Comparison of ENCODE assay signal across 14 mouse cellular contexts in genomic region chr12:112872991-112873390, GRCm38 (mm10). TPM values are rescaled to one million over a fixed set of nuclear protein-coding genes. Genes with fewer than 3 reads are reported as not detected.
A peak's percentile ranks its signal among the peaks of the same experiment; 100 is the strongest.
DNase-seq lines count a peak whose midpoint lies in the region; ATAC-seq lines count a peak whose summit lies in the region.
"Had no signal": no experiment of that assay in that cellular context is flagged by ENCODE, and none has a peak within 500 bp of the region (broad histone marks: within the 10 kb centered on the region; RNA-seq: fewer than 3 reads in every experiment).

No protein-coding gene starts in this region.

- peaks cover 85% of the 10 kb centered on the region for H3K27me3 ChIP-seq in heart, embryonic 12.5 days (replicated peaks)
- peaks cover 94% of the 10 kb centered on the region for H3K27me3 ChIP-seq in embryonic facial prominence, embryonic 10.5 days (replicated peaks; ENCODE audit: low read depth, poor library complexity, severe bottlenecking)

- H3K27ac ChIP-seq in heart, embryonic 12.5 days (ENCODE audit: poor library complexity, severe bottlenecking) = no peak overlapping the region
- no peak overlapping the region for H3K27ac ChIP-seq in embryonic facial prominence, embryonic 10.5 days (replicated peaks)
- H3K27ac ChIP-seq: forebrain, embryonic 10.5 days; forebrain, embryonic 13.5 days; heart, embryonic 15.5 days; hindbrain, embryonic 10.5 days; hindbrain, embryonic 13.5 days; intestine, embryonic 15.5 days had no signal

- H3K4me2 ChIP-seq in heart, embryonic 12.5 days = no peak overlapping the region

- no peak overlapping the region for H3K4me3 ChIP-seq in heart, embryonic 12.5 days
- no peak overlapping the region for H3K4me3 ChIP-seq in embryonic facial prominence, embryonic 10.5 days
- H3K4me3 ChIP-seq: forebrain, embryonic 13.5 days; intestine, embryonic 15.5 days had no signal

- H3K9ac ChIP-seq in heart, embryonic 12.5 days = no peak overlapping the region
- H3K9ac ChIP-seq: forebrain, embryonic 13.5 days; heart, embryonic 15.5 days; hindbrain, embryonic 13.5 days; intestine, embryonic 15.5 days had no signal

- DNase-seq in heart, adult 11 months = peak; percentile 92
- DNase-seq in thymus, postnatal 4 days = peak; percentile 40
- no peak for DNase-seq in thymus, postnatal 0 days (ENCODE audit: low spot score)
- DNase-seq in embryonic facial prominence, embryonic 10.5 days (ENCODE audit: low spot score) = peak; percentile 8
- DNase-seq in right cerebral cortex, postnatal 4 days = no peak
- DNase-seq: cerebellum, adult 11 months had no signal

- WGBS in heart, embryonic 12.5 days = 78% methylated on average over 10 of the region's 10 CpGs
- WGBS in embryonic facial prominence, embryonic 10.5 days = 87% methylated on average over 10 of the region's 10 CpGs

- peaks cover 48% of the 10 kb centered on the region for H3K4me1 ChIP-seq in heart, embryonic 12.5 days (replicated peaks)
- peaks cover 72% of the 10 kb centered on the region for H3K4me1 ChIP-seq in embryonic facial prominence, embryonic 10.5 days

- no peaks in the 10 kb centered on the region for H3K9me3 ChIP-seq in heart, embryonic 12.5 days (replicated peaks)
- H3K9me3 ChIP-seq in embryonic facial prominence, embryonic 10.5 days = no peaks in the 10 kb centered on the region
- H3K9me3 ChIP-seq: forebrain, embryonic 10.5 days; forebrain, embryonic 13.5 days; heart, embryonic 15.5 days; hindbrain, embryonic 10.5 days; hindbrain, embryonic 13.5 days; intestine, embryonic 15.5 days had no signal

- no peak for ATAC-seq in heart, embryonic 12.5 days (ENCODE audit: insufficient number of reproducible peaks, low FRiP score)
- ATAC-seq: forebrain, embryonic 16.5 days had no signal

- H3K36me3 ChIP-seq in heart, embryonic 12.5 days = no peaks in the 10 kb centered on the region
- no peaks in the 10 kb centered on the region for H3K36me3 ChIP-seq in embryonic facial prominence, embryonic 10.5 days (replicated peaks)
- H3K36me3 ChIP-seq: forebrain, embryonic 10.5 days; heart, embryonic 15.5 days; hindbrain, embryonic 10.5 days; hindbrain, embryonic 13.5 days; intestine, embryonic 15.5 days had no signal

RNA-seq across cellular contexts. Expression of gene Gpr132, which starts 5.0 kb away (rescaled TPM):
- polyA plus RNA-seq in heart, embryonic 12.5 days (2016; fragmentation: Nextera tagmentation; extraction: Ambion mirVana) = not detected in 2 replicates
- 26.6 and 28.5 TPM in 2 replicates for polyA plus RNA-seq in thymus, postnatal 0 days (2015; fragmentation: Nextera tagmentation; extraction: Ambion mirVana)
- 0.30 TPM in 1 of 2 replicates, not detected in the other for polyA plus RNA-seq in embryonic facial prominence, embryonic 10.5 days (2016; fragmentation: Nextera tagmentation; extraction: Ambion mirVana)
- polyA plus RNA-seq: forebrain, embryonic 13.5 days; forebrain, embryonic 16.5 days; hindbrain, embryonic 13.5 days had no signal

RNA-seq across cellular contexts. Expression of gene Cdca4, which starts 43.8 kb away (rescaled TPM):
- 47.2 and 49.2 TPM in 2 replicates for polyA plus RNA-seq in heart, embryonic 12.5 days (2016; fragmentation: Nextera tagmentation; extraction: Ambion mirVana)
- 147 and 151 TPM in 2 replicates for polyA plus RNA-seq in thymus, postnatal 0 days (2015; fragmentation: Nextera tagmentation; extraction: Ambion mirVana)
- 180 and 183 TPM in 2 replicates for polyA plus RNA-seq in embryonic facial prominence, embryonic 10.5 days (2016; fragmentation: Nextera tagmentation; extraction: Ambion mirVana)

RNA-seq across cellular contexts. Expression of gene Jag2, which starts 56.6 kb away (rescaled TPM):
- polyA plus RNA-seq in heart, embryonic 12.5 days (2016; fragmentation: Nextera tagmentation; extraction: Ambion mirVana) = 2.6 TPM in 2 replicates
- 8.3 and 10.2 TPM in 2 replicates for polyA plus RNA-seq in thymus, postnatal 0 days (2015; fragmentation: Nextera tagmentation; extraction: Ambion mirVana)
- polyA plus RNA-seq in embryonic facial prominence, embryonic 10.5 days (2016; fragmentation: Nextera tagmentation; extraction: Ambion mirVana) = 4.8 and 5.3 TPM in 2 replicates

Comparison
In these comparisons a context has a peak if more than half of its experiments do, and no peak if none do; other contexts are left out.
1. DNase-seq: peak in heart, adult 11 months (single experiment), thymus, postnatal 4 days (single experiment) and embryonic facial prominence, embryonic 10.5 days (single experiment); none in thymus, postnatal 0 days (single experiment) and right cerebral cortex, postnatal 4 days (single experiment).
2. RNA of gene Gpr132, which starts 5.0 kb away (polyA plus RNA-seq): 26.6 to 28.5 TPM in thymus, postnatal 0 days; 0.30 TPM in embryonic facial prominence, embryonic 10.5 days and not detected in heart, embryonic 12.5 days; every median in the first group is over 10 times any median in the second.